Mouse (Mus musculus): ENCODE data around the gene Pnn. TPM values are rescaled to one million over a fixed set of nuclear protein-coding genes. Genes with fewer than 3 reads are reported as not detected.

Pnn gene
- polyA plus RNA-seq, 1 experiment from 2014 or later, result 68.5 TPM

GRCm38 (mm10) chr12:59086171-59086570, 19.5 kb downstream of the Pnn start:
- Histone ChIP-seq H3K27ac (ENCODE audit: low read depth, low read length) (no peak overlapping the region), H3K27me3 (ENCODE audit: control insufficient read depth, insufficient read depth, low read length) (no peaks in the 10 kb centered on the region), H3K4me3 (ENCODE audit: low read depth, low read length) (no peak overlapping the region), H3K36me3 (ENCODE audit: control insufficient read depth, insufficient read depth, low read length) (no peaks in the 10 kb centered on the region), H3K4me1 (ENCODE audit: control insufficient read depth, insufficient read depth, low read length) (no peaks in the 10 kb centered on the region), H3K4me2 (no peak overlapping the region), H3K9me3 (replicated peaks; ENCODE audit: control insufficient read depth, low read length) (no peaks in the 10 kb centered on the region), H3K9ac (ENCODE audit: low read depth, low read length) (no peak overlapping the region)
- ATAC-seq (replicated peaks; ENCODE audit: insufficient number of reproducible peaks, low FRiP score, low TSS enrichment), result no peak
- WGBS (ENCODE audit: insufficient replicate concordance), result 82% methylated on average over 5 of the region's 5 CpGs

GRCm38 (mm10) chr12:59093543-59093942, 26.9 kb downstream of the Pnn start:
- Histone ChIP-seq H3K9me3 (replicated peaks; ENCODE audit: control insufficient read depth, low read length) (no peaks in the 10 kb centered on the region), H3K36me3 (ENCODE audit: control insufficient read depth, insufficient read depth, low read length) (no peaks in the 10 kb centered on the region), H3K27me3 (ENCODE audit: control insufficient read depth, insufficient read depth, low read length) (no peaks in the 10 kb centered on the region), H3K9ac (ENCODE audit: low read depth, low read length) (no peak overlapping the region), H3K4me1 (ENCODE audit: control insufficient read depth, insufficient read depth, low read length) (no peaks in the 10 kb centered on the region), H3K27ac (ENCODE audit: low read depth, low read length) (no peak overlapping the region), H3K4me3 (ENCODE audit: low read depth, low read length) (no peak overlapping the region), H3K4me2 (no peak overlapping the region)
- no peak for ATAC-seq (replicated peaks; ENCODE audit: insufficient number of reproducible peaks, low FRiP score, low TSS enrichment)
- 52% methylated on average over 2 of the region's 2 CpGs for WGBS (ENCODE audit: insufficient replicate concordance)

- no peaks in the 10 kb centered on the region for H3K36me3 ChIP-seq (ENCODE audit: control insufficient read depth, insufficient read depth, low read length)
- H3K9me3 ChIP-seq (replicated peaks; ENCODE audit: control insufficient read depth, low read length), result no peaks in the 10 kb centered on the region
- H3K4me1 ChIP-seq (ENCODE audit: control insufficient read depth, insufficient read depth, low read length), result no peaks in the 10 kb centered on the region
- no peak within 1 kb of the TSS for H3K4me3 ChIP-seq (ENCODE audit: low read depth, low read length)
- H3K4me2 ChIP-seq, result no peak within 1 kb of the TSS
- ATAC-seq (replicated peaks; ENCODE audit: insufficient number of reproducible peaks, low FRiP score, low TSS enrichment), result no peak
- no peak within 1 kb of the TSS for H3K9ac ChIP-seq (ENCODE audit: low read depth, low read length)
- 75% methylated on average over 19 of the region's 19 CpGs for WGBS (ENCODE audit: insufficient replicate concordance)
- no peak within 1 kb of the TSS for H3K27ac ChIP-seq (ENCODE audit: low read depth, low read length)
- H3K27me3 ChIP-seq (ENCODE audit: control insufficient read depth, insufficient read depth, low read length), result no peaks in the 10 kb centered on the region
Measured at GRCm38 (mm10) chr12:59095104-59096025, 28.7 kb downstream of the Pnn start, which contains the start of gene Mia2. Mia2 (plus strand) TSS chr12:59095799.

- 49% methylated on average over 5 of the region's 5 CpGs for WGBS (ENCODE audit: insufficient replicate concordance)
- ATAC-seq (replicated peaks; ENCODE audit: insufficient number of reproducible peaks, low FRiP score, low TSS enrichment), result no peak
- Histone ChIP-seq H3K27ac (ENCODE audit: low read depth, low read length) (no peak overlapping the region), H3K4me3 (ENCODE audit: low read depth, low read length) (no peak overlapping the region), H3K4me1 (ENCODE audit: control insufficient read depth, insufficient read depth, low read length) (no peaks in the 10 kb centered on the region), H3K36me3 (ENCODE audit: control insufficient read depth, insufficient read depth, low read length) (no peaks in the 10 kb centered on the region), H3K27me3 (ENCODE audit: control insufficient read depth, insufficient read depth, low read length) (no peaks in the 10 kb centered on the region), H3K9ac (ENCODE audit: low read depth, low read length) (no peak overlapping the region), H3K4me2 (no peak overlapping the region), H3K9me3 (replicated peaks; ENCODE audit: control insufficient read depth, low read length) (no peaks in the 10 kb centered on the region)
Measured at GRCm38 (mm10) chr12:59104771-59105170, 38.1 kb downstream of the Pnn start.

DNA sequence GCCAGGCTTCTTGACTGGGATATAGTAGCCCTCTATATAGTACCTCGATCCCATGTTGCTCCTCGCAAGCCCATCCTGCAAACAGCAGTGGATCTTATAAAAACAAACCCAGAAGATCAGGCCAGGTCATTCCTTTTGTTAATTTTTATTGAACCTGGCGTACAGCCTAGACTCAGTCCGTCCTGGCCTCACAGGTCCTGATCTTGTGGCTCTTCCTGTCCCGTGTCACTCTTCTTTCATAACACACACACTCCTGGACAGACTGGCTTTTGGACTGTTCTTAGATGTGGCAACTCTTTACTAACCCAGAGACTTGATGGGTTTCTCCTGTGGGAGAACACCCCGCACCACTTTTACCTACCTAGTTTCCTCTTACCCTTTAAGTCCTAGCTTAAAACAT, 39.2 kb downstream of the Pnn start:
- WGBS (ENCODE audit: insufficient replicate concordance), result 72% methylated on average over 6 of the region's 6 CpGs
- Histone ChIP-seq H3K27me3 (ENCODE audit: control insufficient read depth, insufficient read depth, low read length) (no peaks in the 10 kb centered on the region), H3K27ac (ENCODE audit: low read depth, low read length) (no peak overlapping the region), H3K4me3 (ENCODE audit: low read depth, low read length) (no peak overlapping the region), H3K36me3 (ENCODE audit: control insufficient read depth, insufficient read depth, low read length) (no peaks in the 10 kb centered on the region), H3K9me3 (replicated peaks; ENCODE audit: control insufficient read depth, low read length) (no peaks in the 10 kb centered on the region), H3K4me1 (ENCODE audit: control insufficient read depth, insufficient read depth, low read length) (no peaks in the 10 kb centered on the region), H3K9ac (ENCODE audit: low read depth, low read length) (no peak overlapping the region), H3K4me2 (no peak overlapping the region)
- no peak for ATAC-seq (replicated peaks; ENCODE audit: insufficient number of reproducible peaks, low FRiP score, low TSS enrichment)

DNA sequence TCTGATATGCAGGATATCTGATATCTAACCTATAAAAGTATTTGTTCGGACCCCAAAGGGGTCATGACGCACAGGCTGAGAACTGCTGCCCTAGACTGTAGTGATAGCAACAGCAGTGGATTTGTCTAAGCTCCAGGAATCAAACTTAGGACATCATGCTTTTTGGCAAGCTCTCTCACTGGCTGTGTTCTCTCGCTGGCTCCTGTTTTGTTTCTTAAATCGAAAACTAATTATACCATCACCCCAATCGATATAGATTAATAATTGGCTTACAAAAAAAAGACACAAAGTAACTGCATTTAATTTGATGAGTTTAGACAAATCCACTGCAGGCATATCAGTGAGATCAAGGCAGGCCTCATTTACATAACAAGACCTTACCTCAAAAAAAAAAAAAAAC, 39.8 kb downstream of the Pnn start:
- 87% methylated on average over 5 of the region's 5 CpGs for WGBS (ENCODE audit: insufficient replicate concordance)
- Histone ChIP-seq H3K4me1 (ENCODE audit: control insufficient read depth, insufficient read depth, low read length) (no peaks in the 10 kb centered on the region), H3K27ac (ENCODE audit: low read depth, low read length) (no peak overlapping the region), H3K9me3 (replicated peaks; ENCODE audit: control insufficient read depth, low read length) (no peaks in the 10 kb centered on the region), H3K4me2 (no peak overlapping the region), H3K4me3 (ENCODE audit: low read depth, low read length) (no peak overlapping the region), H3K27me3 (ENCODE audit: control insufficient read depth, insufficient read depth, low read length) (no peaks in the 10 kb centered on the region), H3K36me3 (ENCODE audit: control insufficient read depth, insufficient read depth, low read length) (no peaks in the 10 kb centered on the region), H3K9ac (ENCODE audit: low read depth, low read length) (no peak overlapping the region)
- no peak for ATAC-seq (replicated peaks; ENCODE audit: insufficient number of reproducible peaks, low FRiP score, low TSS enrichment)

- no peak overlapping the region for H3K9ac ChIP-seq (ENCODE audit: low read depth, low read length)
- H3K9me3 ChIP-seq (replicated peaks; ENCODE audit: control insufficient read depth, low read length), result no peaks in the 10 kb centered on the region
- WGBS (ENCODE audit: insufficient replicate concordance), result 80% methylated on average over 4 of the region's 4 CpGs
Measured at GRCm38 (mm10) chr12:59107926-59108325, 41.2 kb downstream of the Pnn start.

DNA sequence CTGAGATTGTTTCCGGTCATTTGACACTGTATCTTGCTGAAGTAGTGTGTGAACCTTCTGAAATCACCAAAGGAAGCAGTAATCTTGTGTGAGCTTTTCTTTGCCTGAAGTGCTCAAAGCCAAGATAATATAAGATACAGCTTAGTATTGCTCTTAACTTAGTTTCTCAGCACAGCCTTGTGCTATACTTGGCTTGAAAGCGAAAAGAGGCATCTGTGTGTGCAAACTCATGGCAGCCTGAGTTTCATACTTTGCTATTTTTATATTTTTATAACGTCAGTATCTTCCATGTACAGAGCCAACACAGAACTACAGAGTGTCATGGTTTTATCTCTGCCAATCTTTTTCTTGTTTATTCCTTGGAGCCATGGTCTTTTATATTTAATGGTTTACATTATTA, 50.5 kb downstream of the Pnn start:
- WGBS (ENCODE audit: insufficient replicate concordance), result 55% methylated on average over 3 of the region's 3 CpGs
- Histone ChIP-seq H3K4me2 (no peak overlapping the region), H3K36me3 (ENCODE audit: control insufficient read depth, insufficient read depth, low read length) (no peaks in the 10 kb centered on the region), H3K27me3 (ENCODE audit: control insufficient read depth, insufficient read depth, low read length) (no peaks in the 10 kb centered on the region), H3K4me1 (ENCODE audit: control insufficient read depth, insufficient read depth, low read length) (no peaks in the 10 kb centered on the region), H3K27ac (ENCODE audit: low read depth, low read length) (no peak overlapping the region), H3K4me3 (ENCODE audit: low read depth, low read length) (no peak overlapping the region), H3K9ac (ENCODE audit: low read depth, low read length) (no peak overlapping the region), H3K9me3 (replicated peaks; ENCODE audit: control insufficient read depth, low read length) (no peaks in the 10 kb centered on the region)
- no peak for ATAC-seq (replicated peaks; ENCODE audit: insufficient number of reproducible peaks, low FRiP score, low TSS enrichment)

More at GRCm38 (mm10) chr12:59107926-59108325, 41.2 kb downstream of the Pnn start:
- Histone ChIP-seq H3K4me3 (ENCODE audit: low read depth, low read length) (no peak overlapping the region), H3K4me1 (ENCODE audit: control insufficient read depth, insufficient read depth, low read length) (no peaks in the 10 kb centered on the region), H3K36me3 (ENCODE audit: control insufficient read depth, insufficient read depth, low read length) (no peaks in the 10 kb centered on the region), H3K27me3 (ENCODE audit: control insufficient read depth, insufficient read depth, low read length) (no peaks in the 10 kb centered on the region), H3K4me2 (no peak overlapping the region), H3K27ac (ENCODE audit: low read depth, low read length) (no peak overlapping the region)
- ATAC-seq (replicated peaks; ENCODE audit: insufficient number of reproducible peaks, low FRiP score, low TSS enrichment), result no peak

Measured in heart, embryonic 11.5 days (tissue).